Mouse (Mus musculus) midbrain, postnatal 0 days (tissue): Measurements from ENCODE around the gene Dip2c. TPM values are rescaled to one million over a fixed set of nuclear protein-coding genes. Genes with fewer than 3 reads are reported as not detected.

Source experiments
- ATAC-seq: fragments of 200-750 bp; cut with Nextera tagmentation; 2 replicates; pipeline ENCODE4 v1.8.0; 2017; ENCODE audit warnings: moderate number of reproducible peaks, mild to moderate bottlenecking, moderate TSS enrichment, moderate library complexity; ENCODE audit not compliant: low FRiP score
- DNase-seq: peaks from one replicate; pipeline ENCODE4 v3.0.0-alpha.2; 2015; ENCODE audit warnings: low spot score
- H3K27ac ChIP-seq: fragments of 300-500 bp; sonication (generic); 2 replicates; pipeline ENCODE4 v1.5.1; 2014; ENCODE audit warnings: low read depth, mild to moderate bottlenecking, low read length, mixed read lengths
- H3K27me3 ChIP-seq: fragments of 300-500 bp; sonication (generic); 2 replicates; pipeline ENCODE4 v1.6.1; 2014; ENCODE audit warnings: low read length, control low read depth, mixed read lengths; ENCODE audit not compliant: insufficient read depth
- H3K36me3 ChIP-seq: fragments of 300-500 bp; sonication (generic); 2 replicates; pipeline ENCODE4 v1.6.1; 2014; ENCODE audit warnings: low read length, control low read depth, mixed read lengths; ENCODE audit not compliant: insufficient read depth
- H3K4me1 ChIP-seq: fragments of 300-500 bp; sonication (generic); 2 replicates; pipeline ENCODE4 v1.6.1; 2014; ENCODE audit warnings: mild to moderate bottlenecking, control low read depth, antibody characterized with exemption, low read length, mixed read lengths; ENCODE audit not compliant: insufficient read depth
- H3K4me2 ChIP-seq: fragments of 300-500 bp; sonication (generic); 2 replicates; pipeline ENCODE4 v1.6.1; 2014; ENCODE audit warnings: low read depth, mild to moderate bottlenecking, low read length, mixed read lengths; ENCODE audit not compliant: poor library complexity, severe bottlenecking
- H3K4me3 ChIP-seq: fragments of 300-500 bp; sonication (generic); 2 replicates; pipeline ENCODE4 v1.5.1; 2014; ENCODE audit warnings: low read depth, mild to moderate bottlenecking, low read length, moderate library complexity
- H3K9ac ChIP-seq: fragments of 300-500 bp; sonication (generic); replicated peaks from 2 replicates; pipeline ENCODE4 v1.6.1; 2014; ENCODE audit warnings: mild to moderate bottlenecking, low read length, moderate library complexity, mixed read lengths; ENCODE audit not compliant: poor library complexity, severe bottlenecking
- H3K9me3 ChIP-seq: fragments of 300-500 bp; sonication (generic); 2 replicates; pipeline ENCODE4 v1.6.1; 2016; ENCODE audit warnings: low read length, control low read depth
- CTCF ChIP-seq: IDR thresholded peaks from 2 replicates; pipeline ENCODE4 v1.5.1; 2016; ENCODE audit warnings: antibody characterized with exemption, mild to moderate bottlenecking
- WGBS: fragments of 180-500 bp; shearing (Covaris S2); extraction: QIAGEN DNeasy Blood & Tissue Kit; methylation state at CpG from one replicate; pipeline ENCODE4 v1.1.7; 2014; 5-methylcytosine and 5-hydroxymethylcytosine counted together
- polyA plus RNA-seq: library from polyadenylated mRNA; unstranded; fragments of >200 nt; fragmentation: Nextera tagmentation; extraction: Ambion mirVana; gene quantifications from 2 replicates; pipeline ENCODE4 v1.2.1, GENCODE M21; 2015
- total RNA-seq: library from RNA; depleted of rRNA; stranded (reverse); fragments of >200 nt; gene quantifications from 2 replicates; pipeline ENCODE4 v1.2.3, GENCODE M21; 2014

The Dip2c gene
- total and polyA plus RNA-seq, 2 experiments from 2014 or later = 9.7 to 74.4 TPM

GRCm38 (mm10) chr13:9697340-9697739 lies 421.0 kb downstream of the Dip2c start:
- H3K9me3 ChIP-seq = no peaks in the 10 kb centered on the region
- no peak overlapping the region for H3K4me2 ChIP-seq
- TF ChIP-seq CTCF = no peak
- H3K4me3 ChIP-seq = no peak overlapping the region
- no peak overlapping the region for H3K9ac ChIP-seq
- H3K4me1 ChIP-seq = no peaks in the 10 kb centered on the region
- H3K27me3 ChIP-seq = no peaks in the 10 kb centered on the region
- ATAC-seq = no peak
- peaks cover 41% of the 10 kb centered on the region for H3K36me3 ChIP-seq
- H3K27ac ChIP-seq = no peak overlapping the region
- no peak for DNase-seq
- 96% methylated on average over 4 of the region's 4 CpGs for WGBS

- H3K4me3 ChIP-seq = no peak overlapping the region
- no peak overlapping the region for H3K4me2 ChIP-seq
- TF ChIP-seq CTCF = no peak
- H3K4me1 ChIP-seq = no peaks in the 10 kb centered on the region
- no peak overlapping the region for H3K9ac ChIP-seq
- H3K36me3 ChIP-seq = peaks cover 9% of the 10 kb centered on the region; the same call in 1 of the 2 replicates
- H3K27ac ChIP-seq = no peak overlapping the region
- DNase-seq = no peak
- H3K27me3 ChIP-seq = no peaks in the 10 kb centered on the region
- WGBS = 59% methylated on average over 12 of the region's 12 CpGs
- ATAC-seq = no peak
- H3K9me3 ChIP-seq = no peaks in the 10 kb centered on the region
These were observed 426.4 kb downstream of the Dip2c start for GRCm38 (mm10) chr13:9702615-9703235.

- no peak for TF ChIP-seq CTCF
- H3K9me3 ChIP-seq = no peaks in the 10 kb centered on the region
- no peak overlapping the region for H3K4me3 ChIP-seq
- H3K27me3 ChIP-seq = no peaks in the 10 kb centered on the region
- no peak overlapping the region for H3K4me2 ChIP-seq
- DNase-seq (no peak), ATAC-seq (no peak)
- WGBS = 92% methylated on average over 8 of the region's 8 CpGs
- no peak overlapping the region for H3K9ac ChIP-seq
- H3K27ac ChIP-seq = no peak overlapping the region
- no peaks in the 10 kb centered on the region for H3K4me1 ChIP-seq
- H3K36me3 ChIP-seq = peaks cover 8% of the 10 kb centered on the region
These were observed 430.4 kb downstream of the Dip2c start for GRCm38 (mm10) chr13:9706720-9707119.

GRCm38 (mm10) chr13:9708433-9709240 lies 432.3 kb downstream of the Dip2c start:
- DNase-seq (no peak), ATAC-seq (no peak)
- H3K27ac ChIP-seq = no peak overlapping the region
- H3K9ac ChIP-seq = no peak overlapping the region
- WGBS = 88% methylated on average over 7 of the region's 7 CpGs
- H3K36me3 ChIP-seq = peaks cover 8% of the 10 kb centered on the region
- no peaks in the 10 kb centered on the region for H3K4me1 ChIP-seq
- no peaks in the 10 kb centered on the region for H3K27me3 ChIP-seq
- H3K4me2 ChIP-seq = no peak overlapping the region
- no peak for TF ChIP-seq CTCF
- no peak overlapping the region for H3K4me3 ChIP-seq
- no peaks in the 10 kb centered on the region for H3K9me3 ChIP-seq

GRCm38 (mm10) chr13:9712409-9712808 lies 436.1 kb downstream of the Dip2c start:
- 100% methylated on average over 1 of the region's 1 CpGs for WGBS

GRCm38 (mm10) chr13:9712971-9713370 lies 436.6 kb downstream of the Dip2c start:
- no peak for ATAC-seq
- Histone ChIP-seq H3K4me1 (no peaks in the 10 kb centered on the region), H3K36me3 (peaks cover 3% of the 10 kb centered on the region; the same call in 1 of the 2 replicates), H3K4me3 (no peak overlapping the region), H3K4me2 (no peak overlapping the region), H3K27me3 (no peaks in the 10 kb centered on the region), H3K9ac (no peak overlapping the region), H3K27ac (no peak overlapping the region), H3K9me3 (no peaks in the 10 kb centered on the region)
- TF ChIP-seq CTCF = no peak
- no peak for DNase-seq
- WGBS = 91% methylated on average over 3 of the region's 3 CpGs

More at GRCm38 (mm10) chr13:9712409-9712808, 436.1 kb downstream of the Dip2c start:
- no peak overlapping the region for H3K4me3 ChIP-seq
- H3K9ac ChIP-seq = no peak overlapping the region
- ATAC-seq (no peak), DNase-seq (no peak)
- no peak overlapping the region for H3K4me2 ChIP-seq
- H3K36me3 ChIP-seq = peaks cover 3% of the 10 kb centered on the region; the same call in 1 of the 2 replicates
- H3K27me3 ChIP-seq = no peaks in the 10 kb centered on the region
- no peaks in the 10 kb centered on the region for H3K4me1 ChIP-seq
- TF ChIP-seq CTCF = no peak
- H3K27ac ChIP-seq = no peak overlapping the region
- H3K9me3 ChIP-seq = no peaks in the 10 kb centered on the region
